Mouse (Mus musculus): Measurements from ENCODE around the gene Cyp2c40. TPM values are rescaled to one million over a fixed set of nuclear protein-coding genes. Genes with fewer than 3 reads are reported as not detected.
"Not testable (repeated sequence)": the region's sequence is repeated elsewhere in the genome, so short reads cannot be mapped to it uniquely, and the experiment has no call there.

Cyp2c40 gene
- not detected in 2 replicates for polyA plus RNA-seq (2015; fragmentation: Nextera tagmentation; extraction: Ambion mirVana)

- not testable (repeated sequence) for ATAC-seq (ENCODE audit: insufficient number of reproducible peaks, low FRiP score, low TSS enrichment, low read depth); H3K4me3 ChIP-seq; H3K9me3 ChIP-seq; H3K27me3 ChIP-seq; H3K27ac ChIP-seq; H3K4me1 ChIP-seq; H3K9ac ChIP-seq; H3K4me2 ChIP-seq; H3K36me3 ChIP-seq
- WGBS = 81% methylated on average over 3 of the region's 3 CpGs
Measured at GRCm38 (mm10) chr19:39812714-39813113, at the start of gene Cyp2c40. Gene Cyp2c40 (minus strand): TSS chr19:39812814.

- H3K4me2 ChIP-seq; H3K9me3 ChIP-seq; H3K4me3 ChIP-seq; H3K4me1 ChIP-seq; H3K36me3 ChIP-seq; H3K27ac ChIP-seq; H3K27me3 ChIP-seq; H3K9ac ChIP-seq; ATAC-seq (ENCODE audit: insufficient number of reproducible peaks, low FRiP score, low TSS enrichment, low read depth): not testable (repeated sequence)
- 74% methylated on average over 2 of the region's 2 CpGs for WGBS
Measured at GRCm38 (mm10) chr19:39820931-39821330, 8.3 kb upstream of the Cyp2c40 start.

- H3K4me2 ChIP-seq; H3K4me1 ChIP-seq; H3K9me3 ChIP-seq; H3K36me3 ChIP-seq; H3K4me3 ChIP-seq; H3K27me3 ChIP-seq; H3K9ac ChIP-seq; H3K27ac ChIP-seq; ATAC-seq (ENCODE audit: insufficient number of reproducible peaks, low FRiP score, low TSS enrichment, low read depth): not testable (repeated sequence)
- 86% methylated on average over 1 of the region's 1 CpGs for WGBS
Measured at GRCm38 (mm10) chr19:39816400-39816799, 3.8 kb upstream of the Cyp2c40 start.

- 68% methylated on average over 4 of the region's 4 CpGs for WGBS
- H3K36me3 ChIP-seq; H3K9ac ChIP-seq; H3K4me1 ChIP-seq; H3K9me3 ChIP-seq; ATAC-seq (ENCODE audit: insufficient number of reproducible peaks, low FRiP score, low TSS enrichment, low read depth); H3K4me2 ChIP-seq; H3K27ac ChIP-seq; H3K27me3 ChIP-seq; H3K4me3 ChIP-seq: not testable (repeated sequence)
Measured at GRCm38 (mm10) chr19:39815991-39816390, 3.4 kb upstream of the Cyp2c40 start.

- WGBS = 83% methylated on average over 2 of the region's 2 CpGs
- not testable (repeated sequence) for H3K4me3 ChIP-seq; H3K27me3 ChIP-seq; H3K4me1 ChIP-seq; H3K9ac ChIP-seq; H3K9me3 ChIP-seq; H3K4me2 ChIP-seq; H3K36me3 ChIP-seq; H3K27ac ChIP-seq; ATAC-seq (ENCODE audit: insufficient number of reproducible peaks, low FRiP score, low TSS enrichment, low read depth)
Measured at GRCm38 (mm10) chr19:39785458-39785857, 27.2 kb downstream of the Cyp2c40 start.

- no peaks in the 10 kb centered on the region for H3K36me3 ChIP-seq
- H3K9me3 ChIP-seq = no peaks in the 10 kb centered on the region
- H3K4me1 ChIP-seq = no peaks in the 10 kb centered on the region
- H3K27me3 ChIP-seq = no peaks in the 10 kb centered on the region
- H3K9ac ChIP-seq = no peak overlapping the region
- H3K4me2 ChIP-seq = no peak overlapping the region
- ATAC-seq (ENCODE audit: insufficient number of reproducible peaks, low FRiP score, low TSS enrichment, low read depth) = no peak
- WGBS = 23% methylated on average over 1 of the region's 1 CpGs
- no peak overlapping the region for H3K27ac ChIP-seq
- H3K4me3 ChIP-seq = no peak overlapping the region
Measured at GRCm38 (mm10) chr19:39745357-39745756, 67.3 kb downstream of the Cyp2c40 start.

- H3K4me1 ChIP-seq; ATAC-seq (ENCODE audit: insufficient number of reproducible peaks, low FRiP score, low TSS enrichment, low read depth); H3K4me3 ChIP-seq; H3K4me2 ChIP-seq; H3K27ac ChIP-seq; H3K36me3 ChIP-seq; H3K9me3 ChIP-seq; H3K9ac ChIP-seq; H3K27me3 ChIP-seq: not testable (repeated sequence)
- 65% methylated on average over 1 of the region's 1 CpGs for WGBS
Measured at GRCm38 (mm10) chr19:39744361-39744760, 68.3 kb downstream of the Cyp2c40 start.

GRCm38 (mm10) chr19:39740920-39741319, 71.7 kb downstream of the Cyp2c40 start, which contains the start of gene Cyp2c68:
Gene Cyp2c68 (minus strand): TSS chr19:39741054.
- ATAC-seq (ENCODE audit: insufficient number of reproducible peaks, low FRiP score, low TSS enrichment, low read depth) = no peak
- no peak within 1 kb of the TSS for H3K9ac ChIP-seq

More at GRCm38 (mm10) chr19:39740920-39741319, 71.7 kb downstream of the Cyp2c40 start, which contains the start of gene Cyp2c68:
- Histone ChIP-seq H3K4me1 (no peaks in the 10 kb centered on the region), H3K27ac (no peak within 1 kb of the TSS), H3K9me3 (no peaks in the 10 kb centered on the region), H3K4me3 (no peak within 1 kb of the TSS), H3K27me3 (no peaks in the 10 kb centered on the region), H3K4me2 (no peak within 1 kb of the TSS), H3K36me3 (no peaks in the 10 kb centered on the region)
- 84% methylated on average over 2 of the region's 2 CpGs for WGBS

Other genes with a start within 250 kb of the Cyp2c40 start
- not detected in 2 replicates for gene Cyp2c67, start 163.8 kb downstream of the Cyp2c40 start, polyA plus RNA-seq (2015; fragmentation: Nextera tagmentation; extraction: Ambion mirVana)
- gene Cyp2c68, start 71.8 kb downstream of the Cyp2c40 start, polyA plus RNA-seq (2015; fragmentation: Nextera tagmentation; extraction: Ambion mirVana) = 0.29 TPM in 1 of 2 replicates, not detected in the other
- not detected in 2 replicates for gene Cyp2c69, start 74.0 kb upstream of the Cyp2c40 start, polyA plus RNA-seq (2015; fragmentation: Nextera tagmentation; extraction: Ambion mirVana)
- gene Cyp2c37, start 179.6 kb upstream of the Cyp2c40 start, polyA plus RNA-seq (2015; fragmentation: Nextera tagmentation; extraction: Ambion mirVana) = not detected in 2 replicates

Data from limb, embryonic 15.5 days (tissue).